Comparison of ENCODE assay signal across 8 mouse cellular contexts in the genomic region with DNA sequence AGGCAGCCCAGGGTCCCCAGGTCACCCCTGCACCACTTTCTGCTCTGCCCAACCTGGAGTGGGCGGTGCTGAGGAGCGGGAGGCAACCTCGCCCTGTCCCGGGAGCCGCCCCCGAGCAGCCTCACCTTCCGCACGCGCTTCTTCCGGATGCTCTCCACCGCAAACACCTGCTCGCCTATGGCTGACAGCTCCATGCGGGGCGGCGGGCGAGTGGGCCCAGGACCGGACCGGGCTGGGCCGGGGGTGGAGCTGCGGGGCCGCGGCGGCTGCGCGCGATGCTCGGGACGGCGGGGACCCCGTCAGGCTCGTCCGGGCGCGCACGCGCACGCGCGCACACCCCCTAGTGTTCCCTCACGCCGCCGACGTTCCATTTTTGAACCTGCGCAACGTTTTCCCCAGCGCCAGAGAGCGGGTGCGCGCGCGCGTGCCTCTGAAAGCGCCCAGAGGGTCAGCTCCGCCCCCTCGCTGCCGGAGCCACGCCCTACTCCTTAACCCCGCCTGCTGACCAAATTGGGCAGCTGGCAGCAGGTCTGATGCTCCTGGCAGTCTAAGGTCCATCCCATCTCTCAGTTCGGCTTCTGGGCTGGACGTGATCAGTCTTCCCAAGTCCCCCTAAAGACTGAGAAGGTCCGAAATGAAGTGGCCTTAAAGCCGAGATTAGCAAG. TPM values are rescaled to one million over a fixed set of nuclear protein-coding genes. Genes with fewer than 3 reads are reported as not detected.
DNase-seq lines count a peak whose midpoint lies in the region; ATAC-seq and TF ChIP-seq lines count a peak whose summit lies in the region.

No protein-coding gene starts in this region.

- H3K4me2 ChIP-seq in forebrain, postnatal 0 days (ENCODE audit: low read depth) = peak overlapping the region; percentile 75
- H3K4me2 ChIP-seq in lung, embryonic 15.5 days = peak overlapping the region; percentile 92

- peaks cover 19% of the 10 kb centered on the region for H3K36me3 ChIP-seq in ES-E14 (ENCODE audit: control insufficient read depth, insufficient read depth, low read length, poor library complexity, severe bottlenecking)
- no peaks in the 10 kb centered on the region for H3K36me3 ChIP-seq in forebrain, postnatal 0 days (ENCODE audit: insufficient read depth)
- no peaks in the 10 kb centered on the region for H3K36me3 ChIP-seq in lung, embryonic 15.5 days

- peak; percentile 64 for ATAC-seq in forebrain, postnatal 0 days
- ATAC-seq in hematopoietic stem cell, adult 5-6 weeks (replicated peaks in 1 of 2; ENCODE audit: insufficient read depth in 1 of 2, low FRiP score in 2 of 2, low TSS enrichment in 1 of 2, low read depth in 1 of 2, poor library complexity in 2 of 2, severe bottlenecking in 2 of 2) = peak; percentile 50 to 68
- ATAC-seq in lung, embryonic 15.5 days (ENCODE audit: borderline replicate concordance, extremely low read depth, low FRiP score, low TSS enrichment) = peak; percentile 53

- peak; percentile 81 for DNase-seq in ES-E14 (ENCODE audit: low read depth, low spot score)
- DNase-seq in cerebellum, adult 2 months = peak; percentile 94 to 96
- DNase-seq in forebrain, postnatal 0 days = peak; percentile 89
- DNase-seq in layer of hippocampus, adult 9-10 months (ENCODE audit: low spot score) = peak; percentile 62
- peak; percentile 84 to 86 for DNase-seq in thymus, adult 18-20 months

- H3K27me3 ChIP-seq in cerebellum, adult 2 months (ENCODE audit: control insufficient read depth, insufficient read depth, low read length) = no peaks in the 10 kb centered on the region
- H3K27me3 ChIP-seq in forebrain, postnatal 0 days (ENCODE audit: insufficient read depth, low read length) = peaks cover 10% of the 10 kb centered on the region; the same call in 1 of the 2 replicates
- peaks cover 48% of the 10 kb centered on the region for H3K27me3 ChIP-seq in lung, embryonic 15.5 days

- H3K27ac ChIP-seq in ES-E14 (ENCODE audit: insufficient read depth, low read depth, low read length, poor library complexity, severe bottlenecking) = peak overlapping the region; percentile 97
- peak overlapping the region; percentile 41 for H3K27ac ChIP-seq in cerebellum, adult 2 months (ENCODE audit: insufficient read depth, low read length)
- H3K27ac ChIP-seq in forebrain, postnatal 0 days (ENCODE audit: low read depth, low read length) = no peak overlapping the region; the same call in 1 of the 2 replicates
- H3K27ac ChIP-seq in lung, embryonic 15.5 days = peak overlapping the region; percentile 50; the same call in 1 of the 2 replicates
- H3K27ac ChIP-seq in olfactory bulb, adult 2 months (ENCODE audit: insufficient read depth, low read depth, low read length) = peak overlapping the region; percentile 49

- H3K4me1 ChIP-seq in ES-E14 (ENCODE audit: control insufficient read depth in 2 of 2, insufficient read depth in 2 of 2, low read length in 2 of 2, poor library complexity in 1 of 2) = peaks cover 8 to 15% of the 10 kb centered on the region in 2 experiments
- H3K4me1 ChIP-seq in cerebellum, adult 2 months (ENCODE audit: control insufficient read depth, insufficient read depth, low read length) = peaks cover 19% of the 10 kb centered on the region
- H3K4me1 ChIP-seq in forebrain, postnatal 0 days (ENCODE audit: insufficient read depth) = peaks cover 7% of the 10 kb centered on the region; the same call in 1 of the 2 replicates
- peaks cover 39% of the 10 kb centered on the region for H3K4me1 ChIP-seq in lung, embryonic 15.5 days
- H3K4me1 ChIP-seq in olfactory bulb, adult 2 months (ENCODE audit: control insufficient read depth, insufficient read depth, low read length) = peaks cover 36% of the 10 kb centered on the region

- WGBS in cerebellum, adult 2 months = under 1% methylated on average over 61 of the region's 62 CpGs
- 1% methylated on average over 54 of the region's 62 CpGs for WGBS in forebrain, postnatal 0 days
- 2% methylated on average over 60 of the region's 62 CpGs for WGBS in lung, embryonic 15.5 days
- WGBS in olfactory bulb, adult 2 months = under 1% methylated on average over 58 of the region's 62 CpGs

- no peaks in the 10 kb centered on the region for H3K9me3 ChIP-seq in ES-E14 (ENCODE audit: control insufficient read depth, insufficient read depth, low read depth, low read length)
- H3K9me3 ChIP-seq in forebrain, postnatal 0 days (ENCODE audit: low read length) = no peaks in the 10 kb centered on the region
- no peaks in the 10 kb centered on the region for H3K9me3 ChIP-seq in lung, embryonic 15.5 days

- peak; percentile 42; the same call in 1 of the 2 replicates for TF ChIP-seq POLR2A in cerebellum, adult 2 months (IDR thresholded peaks at IDR 0.05; ENCODE audit: borderline replicate concordance, insufficient read depth, low read length)
- peak; percentile 47; the same call in 1 of the 2 replicates for TF ChIP-seq POLR2A in olfactory bulb, adult 2 months (IDR thresholded peaks at IDR 0.05; ENCODE audit: insufficient read depth, low read depth, low read length)

- H3K9ac ChIP-seq in ES-E14 (ENCODE audit: insufficient read depth, low read depth, low read length, poor library complexity, severe bottlenecking) = peak overlapping the region; percentile 86
- H3K9ac ChIP-seq in forebrain, postnatal 0 days = peak overlapping the region; percentile 59
- peak overlapping the region; percentile 37; the same call in 1 of the 2 replicates for H3K9ac ChIP-seq in lung, embryonic 15.5 days

- TF ChIP-seq CTCF in cerebellum, adult 2 months (IDR thresholded peaks at IDR 0.05; ENCODE audit: borderline replicate concordance, insufficient read depth, low read depth, low read length) = no peak
- peak; percentile 57 for TF ChIP-seq CTCF in forebrain, postnatal 0 days (IDR thresholded peaks at IDR 0.05; ENCODE audit: low read depth)
- no peak for TF ChIP-seq CTCF in olfactory bulb, adult 2 months (IDR thresholded peaks at IDR 0.05; ENCODE audit: insufficient read depth, low read depth, low read length)

- H3K4me3 ChIP-seq in ES-E14 (ENCODE audit: insufficient read depth in 1 of 2, low read depth in 1 of 2, low read length in 2 of 2, poor library complexity in 1 of 2, severe bottlenecking in 1 of 2) = peak overlapping the region; percentile 76 to 92
- H3K4me3 ChIP-seq in cerebellum, adult 2 months (replicated peaks; ENCODE audit: insufficient read depth, low read depth, low read length) = peak overlapping the region; percentile 80
- H3K4me3 ChIP-seq in forebrain, postnatal 0 days (ENCODE audit: low read depth, low read length) = peak overlapping the region; percentile 70
- peak overlapping the region; percentile 63 for H3K4me3 ChIP-seq in lung, embryonic 15.5 days
- peak overlapping the region; percentile 95 for H3K4me3 ChIP-seq in olfactory bulb, adult 2 months (ENCODE audit: insufficient read depth, low read depth, low read length)

- in situ Hi-C loops in ES-E14 (cut with MboI; ENCODE audit: low sequenced_read_pairs in 2 of 2, unreplicated experiment in 2 of 2) = no loop called here

TF ChIP-seq in ES-E14, 5 proteins besides CTCF, POLR2A, EP300 and RAD21:
- TF ChIP-seq ZC3H11A (IDR thresholded peaks at IDR 0.05; ENCODE audit: borderline replicate concordance, low read depth, low read length) (no peak), HCFC1 (IDR thresholded peaks at IDR 0.05; ENCODE audit: borderline replicate concordance, insufficient read depth, low read length) (peak; percentile 15; the same call in 1 of the 2 replicates)

RNA-seq across cellular contexts. Expression of a gene that starts 38.5 kb away (rescaled TPM):
- 171 and 233 TPM in 2 replicates for total RNA-seq in ES-E14 (2012; rRNA removed)
- 89.6 and 96.3 TPM in 2 replicates for polyA plus RNA-seq in cerebellum, adult 2 months (2012; rRNA removed)
- 6.4 and 11.1 TPM in 2 replicates for total RNA-seq in forebrain, postnatal 0 days (2014; rRNA removed)
- polyA plus RNA-seq in forebrain, postnatal 0 days (2015; fragmentation: Nextera tagmentation; extraction: Ambion mirVana) = 2.4 and 3.1 TPM in 2 replicates
- 12.6 TPM in 2 replicates for total RNA-seq in hematopoietic stem cell, adult 5-6 weeks (2017)
- polyA plus RNA-seq in lung, embryonic 15.5 days (2015; fragmentation: Nextera tagmentation; extraction: Ambion mirVana) = 2.4 and 2.8 TPM in 2 replicates
- polyA plus RNA-seq in olfactory bulb, adult 2 months (2012; ENCODE audit: insufficient read depth, insufficient read length, low replicate concordance, missing spikeins) = not detected in 2 replicates

RNA-seq across cellular contexts. Expression of a gene that starts 41.0 kb away (rescaled TPM):
- total RNA-seq in ES-E14 (2012; rRNA removed) = 39.9 and 42.4 TPM in 2 replicates
- polyA plus RNA-seq in cerebellum, adult 2 months (2012; rRNA removed) = 3.3 and 3.6 TPM in 2 replicates
- 4.0 and 5.3 TPM in 2 replicates for total RNA-seq in forebrain, postnatal 0 days (2014; rRNA removed)
- 3.1 and 3.6 TPM in 2 replicates for polyA plus RNA-seq in forebrain, postnatal 0 days (2015; fragmentation: Nextera tagmentation; extraction: Ambion mirVana)
- total RNA-seq in hematopoietic stem cell, adult 5-6 weeks (2017) = 189 and 226 TPM in 2 replicates
- 30.0 and 38.5 TPM in 2 replicates for polyA plus RNA-seq in lung, embryonic 15.5 days (2015; fragmentation: Nextera tagmentation; extraction: Ambion mirVana)
- polyA plus RNA-seq in olfactory bulb, adult 2 months (2012; ENCODE audit: insufficient read depth, insufficient read length, low replicate concordance, missing spikeins) = 702 TPM in 1 of 2 replicates, not detected in the other
